Mouse (Mus musculus) midbrain, embryonic 16.5 days (tissue): ENCODE results near the gene Lck. TPM values are rescaled to one million over a fixed set of nuclear protein-coding genes. Genes with fewer than 3 reads are reported as not detected.
A peak's percentile ranks its signal among the peaks of the same experiment; 100 is the strongest.

Source experiments
- ATAC-seq: fragments of 200-750 bp; cut with Nextera tagmentation; 2 replicates; pipeline ENCODE4 v1.8.0; 2017; ENCODE audit warnings: moderate TSS enrichment
- H3K27ac ChIP-seq: fragments of 300-500 bp; sonication (generic); 2 replicates; pipeline ENCODE4 v1.5.1; 2014; ENCODE audit warnings: mild to moderate bottlenecking, low read length, mixed read lengths
- H3K27me3 ChIP-seq: fragments of 300-500 bp; sonication (generic); 2 replicates; pipeline ENCODE4 v1.6.1; 2014; ENCODE audit warnings: low read depth, low read length, mixed read lengths; ENCODE audit not compliant: control insufficient read depth, insufficient read depth
- H3K36me3 ChIP-seq: fragments of 300-500 bp; sonication (generic); 2 replicates; pipeline ENCODE4 v1.6.1; 2014; ENCODE audit warnings: mild to moderate bottlenecking, low read length, moderate library complexity, mixed read lengths; ENCODE audit not compliant: control insufficient read depth, insufficient read depth
- H3K4me1 ChIP-seq: fragments of 300-500 bp; sonication (generic); 2 replicates; pipeline ENCODE4 v1.6.1; 2014; ENCODE audit warnings: mild to moderate bottlenecking, low read length, mixed read lengths; ENCODE audit not compliant: control insufficient read depth, insufficient read depth
- H3K4me2 ChIP-seq: fragments of 300-500 bp; sonication (generic); 2 replicates; pipeline ENCODE4 v1.6.1; 2014; ENCODE audit warnings: mild to moderate bottlenecking, low read length, mixed read lengths
- H3K4me3 ChIP-seq: fragments of 300-500 bp; sonication (generic); 2 replicates; pipeline ENCODE4 v1.5.1; 2014; ENCODE audit warnings: low read depth, mild to moderate bottlenecking, low read length, moderate library complexity, mixed read lengths
- H3K9ac ChIP-seq: fragments of 300-500 bp; sonication (generic); 2 replicates; pipeline ENCODE4 v1.6.1; 2014; ENCODE audit warnings: low read depth, low read length, mixed read lengths
- H3K9me3 ChIP-seq: fragments of 300-500 bp; sonication (generic); replicated peaks from 2 replicates; pipeline ENCODE4 v1.6.1; 2014; ENCODE audit warnings: mild to moderate bottlenecking, low read length, mixed read lengths; ENCODE audit not compliant: control insufficient read depth, poor library complexity, severe bottlenecking
- WGBS: fragments of 180-500 bp; shearing (Covaris S2); extraction: QIAGEN DNeasy Blood & Tissue Kit; methylation state at CpG from one replicate; pipeline ENCODE4 v1.1.7; 2014; 5-methylcytosine and 5-hydroxymethylcytosine counted together
- polyA plus RNA-seq: library from polyadenylated mRNA; unstranded; fragments of >200 nt; fragmentation: Nextera tagmentation; extraction: Ambion mirVana; gene quantifications from 2 replicates; pipeline ENCODE4 v1.2.1, GENCODE M21; 2015

The Lck gene
- polyA plus RNA-seq, 1 experiment from 2014 or later: 16.2 TPM

- H3K27me3 ChIP-seq: no peaks in the 10 kb centered on the region
- ATAC-seq: no peak
- no peaks in the 10 kb centered on the region for H3K9me3 ChIP-seq
- 97% methylated on average over 7 of the region's 7 CpGs for WGBS
- no peak overlapping the region for H3K4me3 ChIP-seq
- H3K27ac ChIP-seq: no peak overlapping the region
- no peak overlapping the region for H3K9ac ChIP-seq
- no peak overlapping the region for H3K4me2 ChIP-seq
- H3K36me3 ChIP-seq: peaks cover 4% of the 10 kb centered on the region; the same call in 1 of the 2 replicates
- H3K4me1 ChIP-seq: peaks cover 23% of the 10 kb centered on the region
Measured at GRCm38 (mm10) chr4:129617121-129617641, 43.7 kb upstream of the Lck start.

DNA sequence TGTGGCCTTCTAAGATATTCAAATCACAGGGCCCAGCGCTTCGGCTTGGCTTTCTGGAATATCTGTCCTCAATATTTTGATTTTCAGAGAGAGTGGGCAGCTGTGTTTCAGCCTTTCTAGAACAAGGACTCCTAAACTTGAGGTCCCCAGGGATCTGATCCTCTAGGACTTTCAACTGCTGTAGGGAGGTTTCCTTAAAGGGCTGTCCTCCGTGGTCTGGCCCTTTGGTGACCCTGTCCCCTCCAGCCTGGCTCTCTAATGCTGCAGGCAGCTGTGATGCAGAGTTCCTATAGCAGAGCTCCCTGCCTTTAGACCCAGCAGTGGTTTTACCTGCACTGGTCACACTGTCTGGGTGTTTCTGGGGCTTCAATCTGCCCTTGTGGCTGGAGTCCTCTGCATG lies 43.2 kb upstream of the Lck start:
- 87% methylated on average over 3 of the region's 3 CpGs for WGBS
- Histone ChIP-seq H3K27me3 (no peaks in the 10 kb centered on the region), H3K36me3 (peaks cover 4% of the 10 kb centered on the region; the same call in 1 of the 2 replicates), H3K4me2 (no peak overlapping the region), H3K9me3 (no peaks in the 10 kb centered on the region), H3K27ac (no peak overlapping the region), H3K9ac (no peak overlapping the region), H3K4me3 (no peak overlapping the region), H3K4me1 (peaks cover 17% of the 10 kb centered on the region)
- no peak for ATAC-seq

DNA sequence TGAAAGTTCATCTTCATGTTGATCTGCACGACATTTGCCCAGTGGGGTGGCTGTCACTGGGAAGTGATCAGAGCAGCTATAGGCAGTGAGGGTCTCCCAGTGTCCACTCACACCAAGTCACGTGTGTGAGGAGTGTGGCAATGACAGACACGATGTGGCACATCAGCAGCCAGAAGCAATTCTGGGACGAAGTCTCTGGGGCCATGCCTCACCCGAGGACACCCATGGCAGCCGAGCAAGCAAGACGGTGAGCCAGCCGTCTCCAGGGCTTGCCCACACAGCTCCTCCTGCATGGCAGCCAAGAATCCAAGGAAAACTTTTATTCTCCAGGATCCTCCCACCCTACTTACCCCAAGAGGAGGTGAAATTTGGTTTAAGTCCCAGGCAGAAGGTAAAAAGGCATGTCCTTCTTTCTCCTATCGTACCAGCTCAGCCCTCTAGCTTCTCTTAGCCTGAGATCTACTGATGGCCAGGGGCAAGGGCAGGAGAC lies 42.4 kb upstream of the Lck start:
- H3K4me1 ChIP-seq: peaks cover 9% of the 10 kb centered on the region
- H3K36me3 ChIP-seq: peaks cover 3% of the 10 kb centered on the region; the same call in 1 of the 2 replicates
- WGBS: 90% methylated on average over 9 of the region's 9 CpGs
- no peak overlapping the region for H3K9ac ChIP-seq
- no peak overlapping the region for H3K4me2 ChIP-seq
- H3K27me3 ChIP-seq: no peaks in the 10 kb centered on the region
- no peak overlapping the region for H3K4me3 ChIP-seq
- H3K9me3 ChIP-seq: no peaks in the 10 kb centered on the region
- no peak for ATAC-seq
- no peak overlapping the region for H3K27ac ChIP-seq

DNA sequence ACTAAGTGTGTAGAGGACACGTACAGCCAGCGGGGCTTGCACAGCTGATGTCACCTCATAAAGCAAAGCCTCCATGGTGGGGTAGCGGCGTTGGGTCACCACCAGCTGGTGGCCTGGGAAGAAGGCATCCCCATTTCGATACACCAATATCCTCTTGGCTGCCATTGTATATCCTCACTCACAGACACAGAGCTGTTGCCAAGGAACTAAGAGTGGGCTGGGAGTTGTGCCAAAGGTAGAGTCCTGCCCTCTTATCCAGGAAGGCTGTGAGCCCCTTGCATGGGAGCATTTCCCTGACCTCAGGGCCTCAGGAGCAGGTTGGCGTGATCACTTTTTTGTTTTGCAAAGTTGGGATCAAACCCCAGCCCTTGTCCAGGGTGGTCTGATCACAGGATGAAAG lies 40.7 kb upstream of the Lck start, which contains the start of gene Dcdc2b:
TSS of gene Dcdc2b (minus strand) at position 165 of the 400 bp plus-strand sequence.
- H3K4me2 ChIP-seq: no peak within 1 kb of the TSS
- no peak within 1 kb of the TSS for H3K9ac ChIP-seq
- 79% methylated on average over 6 of the region's 6 CpGs for WGBS
- peaks cover 7% of the 10 kb centered on the region for H3K4me1 ChIP-seq
- no peak within 1 kb of the TSS for H3K4me3 ChIP-seq
- no peaks in the 10 kb centered on the region for H3K9me3 ChIP-seq
- peak within 1 kb of the TSS; percentile 53; the same call in 1 of the 2 replicates for H3K27ac ChIP-seq
- H3K36me3 ChIP-seq: no peaks in the 10 kb centered on the region
- no peak for ATAC-seq
- no peaks in the 10 kb centered on the region for H3K27me3 ChIP-seq

GRCm38 (mm10) chr4:129610472-129610871 lies 37.0 kb upstream of the Lck start:
- H3K9me3 ChIP-seq: no peaks in the 10 kb centered on the region
- 64% methylated on average over 4 of the region's 4 CpGs for WGBS
- H3K9ac ChIP-seq: no peak overlapping the region
- no peak overlapping the region for H3K4me3 ChIP-seq
- no peak for ATAC-seq
- H3K27me3 ChIP-seq: no peaks in the 10 kb centered on the region
- no peaks in the 10 kb centered on the region for H3K4me1 ChIP-seq
- H3K27ac ChIP-seq: no peak overlapping the region
- H3K4me2 ChIP-seq: no peak overlapping the region
- H3K36me3 ChIP-seq: peaks cover 10% of the 10 kb centered on the region

DNA sequence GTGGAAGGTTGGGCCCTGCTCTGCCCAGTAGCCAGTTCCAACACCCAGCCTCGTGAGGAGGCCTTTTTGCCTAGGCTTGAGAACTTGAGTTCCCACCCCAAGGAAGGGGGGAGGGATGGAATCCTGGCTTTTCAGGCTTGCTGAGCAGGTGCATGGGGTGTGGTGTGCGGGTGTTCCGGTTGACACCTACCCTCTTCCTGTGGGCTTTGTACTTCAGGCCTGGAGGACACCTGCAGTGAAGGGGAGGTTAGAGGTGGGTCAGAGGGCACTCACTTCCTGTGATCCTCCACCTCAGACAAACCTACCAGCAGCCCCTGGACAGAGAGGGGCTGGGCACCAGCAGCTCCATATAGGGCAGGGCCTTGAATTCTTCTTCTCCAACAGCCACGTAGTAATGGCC lies 36.6 kb upstream of the Lck start:
- no peaks in the 10 kb centered on the region for H3K4me1 ChIP-seq
- no peak overlapping the region for H3K9ac ChIP-seq
- no peaks in the 10 kb centered on the region for H3K9me3 ChIP-seq
- H3K4me2 ChIP-seq: no peak overlapping the region
- WGBS: 91% methylated on average over 4 of the region's 4 CpGs
- no peak for ATAC-seq
- H3K27ac ChIP-seq: no peak overlapping the region
- no peaks in the 10 kb centered on the region for H3K27me3 ChIP-seq
- peaks cover 10% of the 10 kb centered on the region for H3K36me3 ChIP-seq
- H3K4me3 ChIP-seq: no peak overlapping the region

GRCm38 (mm10) chr4:129609139-129609631 lies 35.7 kb upstream of the Lck start:
- Histone ChIP-seq H3K27ac (no peak overlapping the region), H3K36me3 (peaks cover 14% of the 10 kb centered on the region), H3K4me2 (no peak overlapping the region), H3K9ac (no peak overlapping the region), H3K4me1 (no peaks in the 10 kb centered on the region), H3K4me3 (no peak overlapping the region), H3K9me3 (no peaks in the 10 kb centered on the region), H3K27me3 (no peaks in the 10 kb centered on the region)
- no peak for ATAC-seq
- WGBS: 87% methylated on average over 12 of the region's 12 CpGs

- WGBS: 36% methylated on average over 7 of the region's 7 CpGs
- ATAC-seq: peak; percentile 89
- Histone ChIP-seq H3K9ac (peak overlapping the region; percentile 31; the same call in 1 of the 2 replicates), H3K36me3 (peaks cover 18% of the 10 kb centered on the region), H3K4me3 (no peak overlapping the region), H3K27me3 (no peaks in the 10 kb centered on the region), H3K9me3 (no peaks in the 10 kb centered on the region), H3K27ac (peak overlapping the region; percentile 33; the same call in 1 of the 2 replicates), H3K4me1 (no peaks in the 10 kb centered on the region), H3K4me2 (no peak overlapping the region)
Measured at GRCm38 (mm10) chr4:129608426-129609025, 35.1 kb upstream of the Lck start.
